Mouse (Mus musculus): Measurements from ENCODE around the gene Otp. TPM values are rescaled to one million over a fixed set of nuclear protein-coding genes. Genes with fewer than 3 reads are reported as not detected.
A peak's percentile ranks its signal among the peaks of the same experiment; 100 is the strongest.

The Otp gene
- polyA plus RNA-seq, 1 experiment from 2014 or later: 4.0 TPM

DNA sequence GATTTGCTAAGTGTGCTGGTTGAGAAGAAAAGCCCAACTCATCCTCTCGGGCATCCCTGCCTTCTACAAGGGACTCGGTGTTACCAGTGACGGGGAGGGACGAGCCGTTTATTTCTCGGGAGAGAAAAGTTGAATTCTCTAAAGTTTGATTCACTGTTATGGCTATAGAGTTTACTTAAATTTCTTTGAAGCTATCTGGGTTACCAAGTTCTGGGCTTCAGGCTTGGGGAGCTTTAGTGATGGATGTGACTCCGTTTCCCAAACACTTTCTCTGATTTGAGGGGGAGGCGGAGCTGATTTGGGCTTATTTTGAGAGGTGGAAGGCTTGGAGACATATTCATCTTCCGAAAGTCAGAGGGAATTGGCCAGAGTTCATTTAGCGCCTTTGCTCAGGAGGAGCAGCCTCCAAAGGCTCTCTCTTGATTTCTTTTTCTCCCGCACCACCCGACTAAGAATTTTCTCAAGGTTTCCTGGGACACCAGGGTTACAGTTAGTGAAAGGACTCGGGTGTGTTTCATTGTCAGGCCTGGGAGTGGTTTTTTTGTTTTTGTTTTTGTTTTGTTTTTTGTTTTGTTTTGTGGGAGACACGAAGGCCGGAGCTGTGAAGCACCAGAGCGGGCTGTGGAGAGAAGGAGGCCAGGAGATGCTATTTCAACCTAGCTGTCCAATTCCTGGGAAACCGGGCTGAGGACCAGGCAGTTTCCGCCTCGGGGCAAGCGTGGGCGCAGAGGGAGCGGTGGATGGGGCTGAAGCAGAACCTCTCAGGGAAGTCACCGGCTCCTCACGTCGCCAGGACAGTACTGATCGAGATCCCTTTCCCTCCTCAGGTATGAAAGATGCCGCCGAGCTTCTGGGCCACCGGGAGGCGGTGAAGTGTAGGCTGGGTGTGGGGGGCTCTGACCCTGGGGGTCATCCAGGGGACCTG is 1.1 kb downstream of the Otp start:
- H3K4me3 ChIP-seq: peak overlapping the region; percentile 23
- H3K27ac ChIP-seq: peak overlapping the region; percentile 43; the same call in 1 of the 2 replicates
- H3K9me3 ChIP-seq: no peaks in the 10 kb centered on the region
- DNase-seq (ENCODE audit: low spot score): peak; percentile 44
- under 1% methylated on average over 30 of the region's 30 CpGs for WGBS
- H3K36me3 ChIP-seq: no peaks in the 10 kb centered on the region
- peaks cover 100% of the 10 kb centered on the region for H3K27me3 ChIP-seq (ENCODE audit: insufficient read depth, poor library complexity, severe bottlenecking)
- H3K4me1 ChIP-seq (replicated peaks): peaks cover 16% of the 10 kb centered on the region

DNA sequence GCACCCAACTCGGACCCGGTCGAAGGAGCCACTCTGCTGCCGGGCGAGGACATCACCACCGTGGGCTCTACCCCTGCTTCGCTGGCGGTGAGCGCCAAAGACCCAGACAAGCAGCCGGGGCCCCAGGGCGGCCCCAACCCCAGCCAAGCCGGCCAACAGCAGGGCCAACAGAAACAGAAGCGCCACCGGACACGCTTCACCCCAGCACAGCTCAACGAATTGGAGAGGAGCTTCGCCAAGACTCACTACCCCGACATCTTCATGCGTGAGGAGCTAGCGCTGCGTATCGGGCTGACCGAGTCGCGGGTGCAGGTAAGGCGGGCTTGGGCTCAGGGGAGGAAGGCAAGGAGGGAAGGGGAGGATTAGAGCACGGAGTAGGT is 1.8 kb downstream of the Otp start:
- Histone ChIP-seq H3K4me1 (replicated peaks) (peaks cover 18% of the 10 kb centered on the region), H3K27me3 (ENCODE audit: insufficient read depth, poor library complexity, severe bottlenecking) (peaks cover 100% of the 10 kb centered on the region), H3K4me3 (peak overlapping the region; percentile 23), H3K27ac (peak overlapping the region; percentile 43; the same call in 1 of the 2 replicates), H3K36me3 (no peaks in the 10 kb centered on the region), H3K9me3 (no peaks in the 10 kb centered on the region)
- DNase-seq (ENCODE audit: low spot score): peak; percentile 43
- WGBS: under 1% methylated on average over 27 of the region's 27 CpGs

DNA sequence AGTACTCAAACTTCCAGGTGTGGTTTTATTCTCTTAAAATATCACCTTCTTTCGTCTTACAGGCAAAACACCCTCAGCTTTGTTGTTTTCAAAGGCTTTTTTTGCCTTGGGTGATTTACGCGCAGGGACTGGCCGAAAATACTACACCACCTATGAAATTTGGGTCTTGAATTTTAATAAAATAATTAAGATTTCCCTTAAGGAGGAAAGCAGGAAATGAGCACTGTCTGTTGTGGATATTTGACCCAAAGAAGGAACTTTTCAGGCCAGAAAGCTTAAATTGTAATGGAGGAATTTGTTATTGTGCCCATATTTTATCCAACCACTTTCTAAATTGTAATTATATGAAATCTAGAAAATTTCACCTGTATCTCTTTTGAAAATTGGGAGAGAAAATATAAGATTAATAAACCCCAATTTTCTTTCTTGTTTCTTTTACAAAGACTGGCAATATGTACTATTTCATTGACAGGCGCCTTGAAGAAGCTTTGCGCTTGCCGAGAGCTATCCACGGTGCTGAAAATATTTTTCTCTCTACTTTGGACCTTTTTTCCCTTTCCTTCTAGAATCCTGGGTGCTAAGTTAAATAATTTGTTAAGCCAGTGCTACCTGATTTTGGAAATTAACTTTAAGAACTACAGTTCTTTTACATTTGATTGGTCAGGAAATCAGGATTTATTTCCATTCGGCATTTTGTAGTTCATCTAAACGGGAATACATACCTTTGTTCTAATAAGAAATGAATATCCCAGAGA is 2.8 kb downstream of the Otp start:
- Histone ChIP-seq H3K36me3 (no peaks in the 10 kb centered on the region), H3K4me3 (no peak overlapping the region), H3K4me1 (replicated peaks) (peaks cover 25% of the 10 kb centered on the region), H3K9me3 (no peaks in the 10 kb centered on the region), H3K27me3 (ENCODE audit: insufficient read depth, poor library complexity, severe bottlenecking) (peaks cover 100% of the 10 kb centered on the region), H3K27ac (no peak overlapping the region)
- WGBS: 11% methylated on average over 10 of the region's 10 CpGs
- no peak for DNase-seq (ENCODE audit: low spot score)

DNA sequence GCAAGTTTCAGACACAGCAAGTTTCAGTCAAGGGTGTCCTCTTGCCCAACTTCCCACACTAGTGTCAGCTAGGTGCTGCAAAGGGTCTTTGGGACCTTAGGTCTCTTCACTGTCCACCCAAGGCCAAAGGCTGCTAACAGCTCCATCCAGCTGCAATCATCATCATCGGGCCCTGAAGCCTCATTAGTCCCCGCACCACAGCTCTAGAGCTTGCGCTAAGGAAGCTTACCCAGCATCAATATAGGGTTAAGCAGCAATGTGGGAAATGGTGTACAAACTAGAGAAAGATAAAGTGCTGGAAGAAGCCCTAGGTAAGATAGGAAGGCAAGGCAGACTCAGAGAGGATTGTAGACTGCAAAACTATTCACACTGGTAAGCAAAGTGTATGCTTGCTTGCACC is 5.8 kb downstream of the Otp start:
- Histone ChIP-seq H3K4me3 (no peak overlapping the region), H3K4me1 (replicated peaks) (peaks cover 29% of the 10 kb centered on the region), H3K27ac (no peak overlapping the region), H3K36me3 (no peaks in the 10 kb centered on the region), H3K9me3 (no peaks in the 10 kb centered on the region), H3K27me3 (ENCODE audit: insufficient read depth, poor library complexity, severe bottlenecking) (peaks cover 100% of the 10 kb centered on the region)
- peak; percentile 37 for DNase-seq (ENCODE audit: low spot score)
- WGBS: 2% methylated on average over 3 of the region's 3 CpGs

DNA sequence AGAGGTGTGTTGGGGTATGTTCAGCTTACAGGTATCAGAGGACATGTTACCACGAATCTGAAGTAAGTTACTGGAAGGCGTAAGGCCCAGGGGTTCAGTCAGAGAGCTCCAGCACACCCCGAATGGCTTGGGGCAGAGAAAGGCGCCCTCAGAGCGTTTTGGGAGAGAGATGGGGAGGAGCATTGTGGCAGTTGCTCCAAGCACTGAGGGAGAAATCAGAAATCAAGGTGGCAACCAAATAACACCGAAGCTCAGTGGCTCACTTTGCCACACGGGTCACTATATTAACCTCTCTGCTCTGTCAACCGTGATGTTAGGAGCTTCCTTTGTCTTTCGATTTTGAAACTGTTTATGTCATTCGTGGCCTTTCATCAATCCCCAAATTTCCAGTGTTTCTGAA is 6.8 kb downstream of the Otp start:
- no peak overlapping the region for H3K27ac ChIP-seq
- 2% methylated on average over 10 of the region's 10 CpGs for WGBS
- DNase-seq (ENCODE audit: low spot score): peak; percentile 21
- no peaks in the 10 kb centered on the region for H3K9me3 ChIP-seq
- H3K36me3 ChIP-seq: no peaks in the 10 kb centered on the region
- peaks cover 100% of the 10 kb centered on the region for H3K27me3 ChIP-seq (ENCODE audit: insufficient read depth, poor library complexity, severe bottlenecking)
- H3K4me3 ChIP-seq: peak overlapping the region; percentile 54; the same call in 1 of the 2 replicates
- H3K4me1 ChIP-seq (replicated peaks): peaks cover 29% of the 10 kb centered on the region

DNA sequence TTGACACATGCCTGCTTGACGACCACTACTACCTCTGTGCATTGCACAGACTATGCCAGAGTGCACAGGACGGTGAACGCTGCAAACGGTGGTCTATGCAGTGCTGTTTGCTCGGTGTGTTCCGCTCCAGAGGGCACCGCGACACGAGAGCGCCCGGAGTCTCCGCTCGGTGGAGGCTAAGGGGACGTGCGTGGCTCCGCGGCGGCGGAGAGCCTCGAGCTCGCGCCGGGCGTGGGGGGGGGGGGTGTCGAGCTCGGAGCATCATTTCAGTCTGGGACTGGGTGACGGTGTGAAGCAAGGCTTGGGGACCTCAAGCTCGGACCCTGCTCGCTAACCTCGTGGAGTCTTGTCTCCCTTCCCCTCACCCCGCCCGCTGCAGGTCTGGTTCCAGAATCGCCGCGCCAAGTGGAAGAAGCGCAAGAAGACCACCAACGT is 7.3 kb downstream of the Otp start:
- peak overlapping the region; percentile 54 for H3K4me3 ChIP-seq
- DNase-seq (ENCODE audit: low spot score): no peak
- peak overlapping the region; percentile 56 for H3K27ac ChIP-seq
- no peaks in the 10 kb centered on the region for H3K9me3 ChIP-seq
- 0% methylated on average over 37 of the region's 37 CpGs for WGBS
- H3K4me1 ChIP-seq (replicated peaks): peaks cover 29% of the 10 kb centered on the region
- no peaks in the 10 kb centered on the region for H3K36me3 ChIP-seq
- H3K27me3 ChIP-seq (ENCODE audit: insufficient read depth, poor library complexity, severe bottlenecking): peaks cover 100% of the 10 kb centered on the region

DNA sequence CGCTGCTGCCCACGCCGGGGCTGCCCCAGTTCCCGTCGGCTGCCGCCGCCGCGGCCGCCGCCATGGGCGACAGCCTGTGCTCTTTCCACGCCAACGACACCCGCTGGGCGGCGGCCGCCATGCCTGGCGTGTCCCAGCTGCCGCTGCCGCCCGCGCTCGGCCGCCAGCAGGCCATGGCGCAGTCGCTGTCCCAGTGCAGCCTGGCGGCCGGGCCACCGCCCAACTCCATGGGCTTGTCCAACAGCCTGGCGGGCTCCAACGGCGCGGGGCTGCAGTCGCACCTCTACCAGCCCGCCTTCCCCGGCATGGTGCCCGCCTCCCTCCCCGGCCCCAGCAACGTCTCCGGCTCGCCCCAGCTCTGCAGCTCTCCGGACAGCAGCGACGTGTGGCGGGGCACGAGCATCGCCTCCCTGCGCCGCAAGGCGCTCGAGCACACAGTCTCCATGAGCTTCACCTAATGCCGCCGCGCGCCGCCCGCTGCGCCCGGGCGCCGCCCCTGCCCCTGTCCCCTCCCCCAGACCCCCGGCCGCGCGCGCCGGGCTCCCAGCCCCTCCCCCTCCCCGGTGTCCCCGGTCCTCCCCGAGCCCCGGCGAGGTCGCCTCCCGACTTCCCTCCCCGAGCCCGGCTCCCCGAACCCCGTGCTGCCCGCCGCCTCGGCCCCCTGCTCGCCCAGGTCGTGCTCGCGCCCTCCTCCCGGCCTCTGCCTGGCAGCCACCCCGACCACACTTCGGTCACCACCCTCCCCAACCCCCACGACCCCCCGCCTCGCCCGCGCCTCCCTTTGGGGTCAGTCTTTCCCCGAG is 8.0 kb downstream of the Otp start:
- H3K9me3 ChIP-seq: no peaks in the 10 kb centered on the region
- DNase-seq (ENCODE audit: low spot score): peak; percentile 68
- 1% methylated on average over 94 of the region's 95 CpGs for WGBS
- peak overlapping the region; percentile 54 for H3K4me3 ChIP-seq
- peaks cover 100% of the 10 kb centered on the region for H3K27me3 ChIP-seq (ENCODE audit: insufficient read depth, poor library complexity, severe bottlenecking)
- H3K36me3 ChIP-seq: no peaks in the 10 kb centered on the region
- H3K4me1 ChIP-seq (replicated peaks): peaks cover 29% of the 10 kb centered on the region
- peak overlapping the region; percentile 56 for H3K27ac ChIP-seq

DNA sequence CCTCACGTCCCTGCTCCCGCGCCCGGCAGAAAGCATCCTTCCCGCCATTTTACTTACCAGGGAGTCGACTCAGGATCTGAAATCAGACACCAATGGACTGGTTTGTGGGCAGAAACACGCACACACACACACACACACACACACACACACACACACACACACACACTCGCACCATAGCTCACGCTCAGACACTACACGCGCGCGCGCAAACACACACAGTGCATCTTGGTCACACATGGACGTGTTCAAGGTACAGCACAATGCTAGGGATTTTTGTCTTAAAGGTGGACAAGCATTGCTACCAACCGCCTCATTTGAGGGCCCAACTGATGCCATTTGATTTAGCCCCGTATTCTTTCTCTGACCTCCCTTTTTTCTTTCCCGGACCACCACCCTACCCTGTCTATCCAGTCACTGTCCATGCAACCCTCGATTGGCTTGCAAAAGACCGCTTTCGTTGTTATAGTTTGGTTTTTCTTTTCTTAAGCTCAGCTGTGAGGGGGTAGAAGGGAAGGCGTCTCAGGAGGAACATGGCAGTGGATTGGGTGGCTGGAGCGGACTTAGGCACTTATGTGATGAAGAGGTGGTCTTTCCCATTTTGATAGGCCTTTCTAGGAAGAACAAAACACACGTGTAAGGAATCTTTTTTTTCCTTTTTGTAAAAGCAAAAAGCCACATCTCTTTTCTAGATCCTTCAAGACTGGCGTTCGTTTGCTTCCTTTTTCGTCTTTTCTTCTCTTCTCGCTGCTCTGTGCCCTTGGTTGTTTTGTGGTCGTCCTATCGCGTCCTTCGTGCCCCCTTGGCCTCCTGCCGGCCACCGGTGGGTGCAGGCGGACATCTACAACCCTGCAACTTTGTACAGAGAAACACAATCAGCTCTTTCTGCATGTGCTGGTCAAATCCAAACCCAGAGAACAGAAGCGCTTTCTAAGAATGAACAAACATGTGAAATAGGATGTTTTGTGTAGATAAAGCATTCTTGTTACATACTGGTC is 8.9 kb downstream of the Otp start:
- under 1% methylated on average over 36 of the region's 36 CpGs for WGBS
- Histone ChIP-seq H3K36me3 (no peaks in the 10 kb centered on the region), H3K27me3 (ENCODE audit: insufficient read depth, poor library complexity, severe bottlenecking) (peaks cover 100% of the 10 kb centered on the region), H3K27ac (peak overlapping the region; percentile 56), H3K4me1 (replicated peaks) (peaks cover 29% of the 10 kb centered on the region), H3K4me3 (peak overlapping the region; percentile 54), H3K9me3 (no peaks in the 10 kb centered on the region)
- DNase-seq (ENCODE audit: low spot score): peak; percentile 69

DNA sequence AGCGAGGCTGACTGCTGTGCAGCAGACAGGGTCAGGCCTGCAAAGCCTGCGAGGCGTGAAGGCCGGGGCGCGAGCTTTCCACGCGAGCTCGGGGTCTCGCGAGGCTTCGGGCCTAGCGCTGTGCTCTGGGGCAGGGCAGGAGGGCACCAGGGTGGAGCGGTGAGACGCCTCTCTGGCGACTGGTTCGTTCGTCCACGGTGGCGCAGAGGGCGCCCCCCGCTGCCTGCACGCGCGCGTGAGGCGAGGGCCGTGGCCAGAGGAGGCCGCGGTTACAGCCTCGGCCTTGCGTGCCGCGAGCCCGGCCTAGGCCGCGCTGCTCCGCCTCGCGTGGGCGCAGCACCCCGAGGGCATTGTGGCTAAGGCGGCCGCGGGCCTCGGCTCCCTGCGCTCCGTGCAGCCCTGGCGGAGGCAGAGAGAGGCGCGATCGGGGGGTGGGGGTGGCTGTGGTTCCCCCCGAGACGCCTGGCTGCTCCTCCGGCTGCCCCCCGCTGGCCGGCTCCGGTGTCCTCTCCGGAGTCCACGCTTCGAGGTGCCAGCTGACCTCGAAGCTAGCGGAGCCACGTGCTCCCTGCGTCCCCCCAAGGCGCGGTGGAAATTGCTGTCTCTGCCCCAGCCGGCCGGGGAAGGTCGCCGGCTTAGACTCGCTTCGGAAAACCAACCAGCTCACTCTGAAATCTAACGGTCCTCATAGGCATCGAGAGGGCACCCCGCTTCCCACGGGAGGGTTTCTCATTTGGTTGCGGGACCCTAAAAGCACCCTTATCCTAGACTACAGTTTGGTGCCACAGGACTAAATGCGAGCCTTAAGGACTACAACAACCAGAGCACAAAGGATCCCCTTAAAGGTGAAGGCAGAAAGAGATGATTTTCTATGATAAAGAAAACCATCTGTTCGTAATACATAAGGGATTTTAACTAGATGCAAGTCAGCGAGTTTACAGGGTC is 10.2 kb downstream of the Otp start:
- no peaks in the 10 kb centered on the region for H3K36me3 ChIP-seq
- H3K27ac ChIP-seq: no peak overlapping the region
- WGBS: 2% methylated on average over 81 of the region's 81 CpGs
- H3K4me3 ChIP-seq: peak overlapping the region; percentile 30
- H3K27me3 ChIP-seq (ENCODE audit: insufficient read depth, poor library complexity, severe bottlenecking): peaks cover 100% of the 10 kb centered on the region
- peaks cover 29% of the 10 kb centered on the region for H3K4me1 ChIP-seq (replicated peaks)
- H3K9me3 ChIP-seq: no peaks in the 10 kb centered on the region
- DNase-seq (ENCODE audit: low spot score): peak; percentile 58

DNA sequence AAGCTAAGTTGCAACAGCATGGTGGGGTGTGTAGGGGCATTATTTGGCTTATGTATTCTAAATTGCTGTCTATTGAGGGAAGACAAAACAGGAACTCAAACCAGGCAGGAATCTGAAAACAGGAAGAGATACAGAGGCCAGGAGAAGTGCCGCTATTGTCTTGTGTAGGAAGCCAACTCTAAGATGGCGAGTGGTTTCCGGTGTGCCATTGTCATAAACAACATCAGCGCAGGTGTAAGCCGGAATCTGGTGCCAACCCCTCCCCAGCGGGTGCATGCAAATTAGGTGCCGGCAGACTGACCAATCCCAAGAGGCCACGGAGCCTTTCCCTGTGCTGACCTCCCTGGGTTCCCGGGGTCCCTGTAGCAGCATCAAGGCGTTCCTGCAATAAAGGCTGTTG is 32.4 kb downstream of the Otp start:
- Histone ChIP-seq H3K27me3 (ENCODE audit: insufficient read depth, poor library complexity, severe bottlenecking) (peaks cover 11% of the 10 kb centered on the region; the same call in 1 of the 2 replicates), H3K4me3 (no peak overlapping the region), H3K4me1 (replicated peaks) (peaks cover 3% of the 10 kb centered on the region; the same call in 1 of the 2 replicates), H3K9me3 (no peaks in the 10 kb centered on the region), H3K36me3 (no peaks in the 10 kb centered on the region), H3K27ac (no peak overlapping the region)
- 88% methylated on average over 10 of the region's 10 CpGs for WGBS
- DNase-seq (ENCODE audit: low spot score): no peak

DNA sequence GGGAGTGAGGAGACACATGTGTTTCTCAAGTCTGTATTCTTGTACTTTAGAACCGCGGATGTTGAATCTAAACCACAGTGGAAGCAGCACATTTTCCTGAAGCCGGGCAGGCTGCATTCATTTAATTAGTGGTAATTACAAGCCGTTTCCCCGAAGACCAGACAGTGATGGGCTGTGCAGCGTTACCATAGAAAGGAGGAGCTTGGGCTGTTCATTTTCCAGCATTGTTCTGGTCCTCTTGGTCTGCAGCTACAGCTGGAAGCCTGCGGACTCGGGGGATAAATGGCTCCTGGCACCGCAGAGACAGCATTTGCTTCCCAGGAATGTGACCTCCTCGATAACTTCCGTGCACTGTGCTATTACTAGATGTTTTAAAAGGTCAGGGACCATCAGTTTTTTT is 37.6 kb downstream of the Otp start:
- Histone ChIP-seq H3K27ac (no peak overlapping the region), H3K36me3 (no peaks in the 10 kb centered on the region), H3K9me3 (no peaks in the 10 kb centered on the region), H3K4me3 (0 out of 2 replicates have a peak overlapping the region, but pooled peaks have one; percentile 11), H3K27me3 (ENCODE audit: insufficient read depth, poor library complexity, severe bottlenecking) (peaks cover 16% of the 10 kb centered on the region), H3K4me1 (replicated peaks) (peaks cover 6% of the 10 kb centered on the region; the same call in 1 of the 2 replicates)
- peak; percentile 13 for DNase-seq (ENCODE audit: low spot score)
- WGBS: 12% methylated on average over 11 of the region's 11 CpGs
